Comparison of ENCODE assay signal across 14 mouse cellular contexts in genomic region chr13:51611060-51611459, GRCm38 (mm10). TPM values are rescaled to one million over a fixed set of nuclear protein-coding genes. Genes with fewer than 3 reads are reported as not detected.
DNase-seq lines count a peak whose midpoint lies in the region; ATAC-seq and TF ChIP-seq lines count a peak whose summit lies in the region.
"Had no signal": no experiment of that assay in that cellular context is flagged by ENCODE, and none has a peak within 500 bp of the region (broad histone marks: within the 10 kb centered on the region; RNA-seq: fewer than 3 reads in every experiment).

No protein-coding gene starts in this region.

- 22% methylated on average over 9 of the region's 9 CpGs for WGBS in forebrain, embryonic 12.5 days
- WGBS in forebrain, embryonic 11.5 days: 30% methylated on average over 9 of the region's 9 CpGs
- WGBS in lung, embryonic 15.5 days: 11% methylated on average over 9 of the region's 9 CpGs
- 20% methylated on average over 9 of the region's 9 CpGs for WGBS in forebrain, postnatal 0 days
- WGBS in midbrain, postnatal 0 days: 17% methylated on average over 9 of the region's 9 CpGs

- no peaks in the 10 kb centered on the region for H3K9me3 ChIP-seq in forebrain, embryonic 12.5 days
- no peaks in the 10 kb centered on the region for H3K9me3 ChIP-seq in forebrain, embryonic 11.5 days (ENCODE audit: control insufficient read depth, low read length)
- no peaks in the 10 kb centered on the region for H3K9me3 ChIP-seq in lung, embryonic 15.5 days
- H3K9me3 ChIP-seq in forebrain, postnatal 0 days (ENCODE audit: low read length): no peaks in the 10 kb centered on the region
- no peaks in the 10 kb centered on the region for H3K9me3 ChIP-seq in midbrain, postnatal 0 days (ENCODE audit: low read length)

- H3K4me2 ChIP-seq in forebrain, embryonic 12.5 days: peak overlapping the region; percentile 21; the same call in 1 of the 2 replicates
- no peak overlapping the region for H3K4me2 ChIP-seq in forebrain, embryonic 11.5 days (ENCODE audit: low read depth, low read length, severe bottlenecking)
- peak overlapping the region; percentile 29 for H3K4me2 ChIP-seq in lung, embryonic 15.5 days
- peak overlapping the region; percentile 13; the same call in 1 of the 2 replicates for H3K4me2 ChIP-seq in forebrain, postnatal 0 days (ENCODE audit: low read depth)
- H3K4me2 ChIP-seq in midbrain, postnatal 0 days (ENCODE audit: low read depth, low read length, poor library complexity, severe bottlenecking): peak overlapping the region; percentile 22
- H3K4me2 ChIP-seq: liver, embryonic 11.5 days had no signal

- no peak for ATAC-seq in forebrain, embryonic 12.5 days (ENCODE audit: low FRiP score)
- no peak for ATAC-seq in forebrain, embryonic 11.5 days (replicated peaks; ENCODE audit: low FRiP score)
- no peak for ATAC-seq in lung, embryonic 15.5 days (ENCODE audit: borderline replicate concordance, extremely low read depth, low FRiP score, low TSS enrichment)
- ATAC-seq in forebrain, postnatal 0 days: 0 out of 2 replicates have a peak, but pooled peaks have one; percentile 10
- ATAC-seq in midbrain, postnatal 0 days (ENCODE audit: low FRiP score): no peak

- no peaks in the 10 kb centered on the region for H3K36me3 ChIP-seq in forebrain, embryonic 12.5 days (replicated peaks)
- H3K36me3 ChIP-seq in forebrain, embryonic 11.5 days (ENCODE audit: control insufficient read depth, insufficient read depth, low read length): no peaks in the 10 kb centered on the region
- no peaks in the 10 kb centered on the region for H3K36me3 ChIP-seq in lung, embryonic 15.5 days
- no peaks in the 10 kb centered on the region for H3K36me3 ChIP-seq in forebrain, postnatal 0 days (ENCODE audit: insufficient read depth)
- H3K36me3 ChIP-seq in midbrain, postnatal 0 days (ENCODE audit: insufficient read depth, low read length): no peaks in the 10 kb centered on the region

- DNase-seq in forebrain, embryonic 11.5 days (ENCODE audit: low spot score): no peak
- DNase-seq in lung, postnatal 4 days: no peak
- no peak for DNase-seq in forebrain, postnatal 0 days
- DNase-seq in midbrain, postnatal 0 days (ENCODE audit: low spot score): no peak
- DNase-seq in c-Kit-positive CD71-positive TER-119-positive erythroid progenitor cells, embryonic 14.5 days (ENCODE audit: low spot score): no peak
- DNase-seq in urinary bladder, postnatal 14 days (ENCODE audit: low spot score): no peak
- DNase-seq: adrenal gland, postnatal 25 days; cerebellum, adult 2 months; gastrocnemius, postnatal 36 days; kidney, adult 2 months; thymus, postnatal 36 days had no signal

- H3K27me3 ChIP-seq in forebrain, embryonic 12.5 days: no peaks in the 10 kb centered on the region
- H3K27me3 ChIP-seq in forebrain, embryonic 11.5 days (ENCODE audit: control insufficient read depth, insufficient read depth, low read length): no peaks in the 10 kb centered on the region
- no peaks in the 10 kb centered on the region for H3K27me3 ChIP-seq in lung, embryonic 15.5 days
- no peaks in the 10 kb centered on the region for H3K27me3 ChIP-seq in forebrain, postnatal 0 days (ENCODE audit: insufficient read depth, low read length)
- H3K27me3 ChIP-seq in midbrain, postnatal 0 days (ENCODE audit: insufficient read depth, low read length): no peaks in the 10 kb centered on the region

- peaks cover 11% of the 10 kb centered on the region; the same call in 1 of the 2 replicates for H3K4me1 ChIP-seq in forebrain, embryonic 12.5 days
- no peaks in the 10 kb centered on the region; the same call in 1 of the 2 replicates for H3K4me1 ChIP-seq in forebrain, embryonic 11.5 days (replicated peaks; ENCODE audit: control insufficient read depth, insufficient read depth, low read length)
- peaks cover 12% of the 10 kb centered on the region for H3K4me1 ChIP-seq in lung, embryonic 15.5 days
- peaks cover 5% of the 10 kb centered on the region; the same call in 1 of the 2 replicates for H3K4me1 ChIP-seq in forebrain, postnatal 0 days (ENCODE audit: insufficient read depth)
- H3K4me1 ChIP-seq in midbrain, postnatal 0 days (ENCODE audit: insufficient read depth, low read length): peaks cover 6% of the 10 kb centered on the region; the same call in 1 of the 2 replicates

- no peak for TF ChIP-seq CTCF in forebrain, postnatal 0 days (IDR thresholded peaks at IDR 0.05; ENCODE audit: low read depth)
- TF ChIP-seq CTCF in midbrain, postnatal 0 days (IDR thresholded peaks at IDR 0.05): no peak

- no peak overlapping the region for H3K4me3 ChIP-seq in forebrain, embryonic 12.5 days (replicated peaks)
- no peak overlapping the region for H3K4me3 ChIP-seq in forebrain, embryonic 11.5 days (ENCODE audit: low read depth, low read length)
- no peak overlapping the region for H3K4me3 ChIP-seq in lung, embryonic 15.5 days
- no peak overlapping the region for H3K4me3 ChIP-seq in forebrain, postnatal 0 days (ENCODE audit: low read depth, low read length)
- no peak overlapping the region for H3K4me3 ChIP-seq in midbrain, postnatal 0 days (ENCODE audit: low read depth, low read length)

- no peak overlapping the region for H3K27ac ChIP-seq in forebrain, embryonic 12.5 days
- H3K27ac ChIP-seq in forebrain, embryonic 11.5 days (ENCODE audit: low read depth, low read length): no peak overlapping the region
- peak overlapping the region; percentile 47; the same call in 1 of the 2 replicates for H3K27ac ChIP-seq in lung, embryonic 15.5 days
- no peak overlapping the region for H3K27ac ChIP-seq in forebrain, postnatal 0 days (ENCODE audit: low read depth, low read length)
- H3K27ac ChIP-seq in midbrain, postnatal 0 days (ENCODE audit: low read depth, low read length): no peak overlapping the region

- H3K9ac ChIP-seq in forebrain, embryonic 12.5 days: no peak overlapping the region
- H3K9ac ChIP-seq in forebrain, embryonic 11.5 days (ENCODE audit: low read length): no peak overlapping the region
- no peak overlapping the region for H3K9ac ChIP-seq in lung, embryonic 15.5 days
- H3K9ac ChIP-seq in forebrain, postnatal 0 days: no peak overlapping the region
- no peak overlapping the region for H3K9ac ChIP-seq in midbrain, postnatal 0 days (replicated peaks; ENCODE audit: low read length, poor library complexity, severe bottlenecking)

RNA-seq across cellular contexts. Expression of gene Cks2, which starts 34.0 kb away (rescaled TPM):
- 319 and 330 TPM in 2 replicates for polyA plus RNA-seq in forebrain, embryonic 12.5 days (2016; fragmentation: Nextera tagmentation; extraction: Ambion mirVana)
- polyA plus RNA-seq in forebrain, embryonic 11.5 days (2014; fragmentation: Nextera tagmentation; extraction: Ambion mirVana): 415 and 452 TPM in 2 replicates
- polyA plus RNA-seq in lung, embryonic 15.5 days (2015; fragmentation: Nextera tagmentation; extraction: Ambion mirVana): 341 and 380 TPM in 2 replicates
- total RNA-seq in forebrain, postnatal 0 days (2014; rRNA removed): 29.1 and 35.7 TPM in 2 replicates
- polyA plus RNA-seq in forebrain, postnatal 0 days (2015; fragmentation: Nextera tagmentation; extraction: Ambion mirVana): 35.8 and 45.3 TPM in 2 replicates
- total RNA-seq in midbrain, postnatal 0 days (2014; rRNA removed): 16.3 and 23.0 TPM in 2 replicates
- 19.0 and 20.0 TPM in 2 replicates for polyA plus RNA-seq in midbrain, postnatal 0 days (2015; fragmentation: Nextera tagmentation; extraction: Ambion mirVana)

RNA-seq across cellular contexts. Expression of gene Secisbp2, which starts 40.4 kb away (rescaled TPM):
- 31.6 and 34.5 TPM in 2 replicates for polyA plus RNA-seq in forebrain, embryonic 12.5 days (2016; fragmentation: Nextera tagmentation; extraction: Ambion mirVana)
- polyA plus RNA-seq in forebrain, embryonic 11.5 days (2014; fragmentation: Nextera tagmentation; extraction: Ambion mirVana): 26.0 and 26.6 TPM in 2 replicates
- 23.9 and 31.1 TPM in 2 replicates for polyA plus RNA-seq in lung, embryonic 15.5 days (2015; fragmentation: Nextera tagmentation; extraction: Ambion mirVana)
- 18.1 and 18.7 TPM in 2 replicates for total RNA-seq in forebrain, postnatal 0 days (2014; rRNA removed)
- polyA plus RNA-seq in forebrain, postnatal 0 days (2015; fragmentation: Nextera tagmentation; extraction: Ambion mirVana): 20.2 and 21.8 TPM in 2 replicates
- 15.2 and 15.7 TPM in 2 replicates for total RNA-seq in midbrain, postnatal 0 days (2014; rRNA removed)
- 16.7 and 19.4 TPM in 2 replicates for polyA plus RNA-seq in midbrain, postnatal 0 days (2015; fragmentation: Nextera tagmentation; extraction: Ambion mirVana)

RNA-seq across cellular contexts. Expression of gene Shc3, which starts 41.8 kb away (rescaled TPM):
- 7.9 and 9.6 TPM in 2 replicates for polyA plus RNA-seq in forebrain, embryonic 12.5 days (2016; fragmentation: Nextera tagmentation; extraction: Ambion mirVana)
- polyA plus RNA-seq in forebrain, embryonic 11.5 days (2014; fragmentation: Nextera tagmentation; extraction: Ambion mirVana): 8.3 and 10.7 TPM in 2 replicates
- polyA plus RNA-seq in lung, embryonic 15.5 days (2015; fragmentation: Nextera tagmentation; extraction: Ambion mirVana): 0.16 and 0.25 TPM in 2 replicates
- total RNA-seq in forebrain, postnatal 0 days (2014; rRNA removed): 98.1 and 106 TPM in 2 replicates
- polyA plus RNA-seq in forebrain, postnatal 0 days (2015; fragmentation: Nextera tagmentation; extraction: Ambion mirVana): 6.8 and 11.6 TPM in 2 replicates
- total RNA-seq in midbrain, postnatal 0 days (2014; rRNA removed): 110 and 119 TPM in 2 replicates
- polyA plus RNA-seq in midbrain, postnatal 0 days (2015; fragmentation: Nextera tagmentation; extraction: Ambion mirVana): 9.1 and 10.4 TPM in 2 replicates
- polyA plus RNA-seq: liver, embryonic 11.5 days had no signal
